Mouse (Mus musculus): Measurements from ENCODE around the gene Polr2b.
A peak's percentile ranks its signal among the peaks of the same experiment; 100 is the strongest.

GRCm38 (mm10) chr5:77309924-77310772 is at the start of gene Polr2b, which contains the start of gene Noa1:
- peak; percentile 84 for TF ChIP-seq POLR2A (IDR thresholded peaks at IDR 0.05; ENCODE audit: borderline replicate concordance, low read depth, low read length)
- TF ChIP-seq CTCF (IDR thresholded peaks at IDR 0.05; ENCODE audit: low read depth, low read length) = no peak

All from bone marrow macrophage, adult 2 months (primary cell).